Mouse (Mus musculus): ENCODE measurements around the gene Tmbim6. TPM values are rescaled to one million over a fixed set of nuclear protein-coding genes. Genes with fewer than 3 reads are reported as not detected.

Tmbim6 gene
- polyA plus RNA-seq, 1 experiment from 2014 or later: 233 TPM

GRCm38 (mm10) chr15:99405150-99405549, 12.5 kb downstream of the Tmbim6 start:
- WGBS (ENCODE audit: insufficient replicate concordance): 88% methylated on average over 9 of the region's 9 CpGs
- H3K4me2 ChIP-seq: no peak overlapping the region
- no peaks in the 10 kb centered on the region for H3K9me3 ChIP-seq (replicated peaks; ENCODE audit: control insufficient read depth, low read length)
- peaks cover 33% of the 10 kb centered on the region for H3K36me3 ChIP-seq (ENCODE audit: control insufficient read depth, insufficient read depth, low read length)
- H3K4me1 ChIP-seq (ENCODE audit: control insufficient read depth, insufficient read depth, low read length): peaks cover under 1% of the 10 kb centered on the region; the same call in 1 of the 2 replicates
- no peak for ATAC-seq (replicated peaks; ENCODE audit: insufficient number of reproducible peaks, low FRiP score, low TSS enrichment)
- no peak overlapping the region for H3K4me3 ChIP-seq (ENCODE audit: low read depth, low read length)
- no peak overlapping the region for H3K9ac ChIP-seq (ENCODE audit: low read depth, low read length)
- H3K27ac ChIP-seq (ENCODE audit: low read depth, low read length): no peak overlapping the region
- H3K27me3 ChIP-seq (ENCODE audit: control insufficient read depth, insufficient read depth, low read length): no peaks in the 10 kb centered on the region

GRCm38 (mm10) chr15:99406986-99407570, 14.4 kb downstream of the Tmbim6 start:
- H3K4me2 ChIP-seq: no peak overlapping the region
- no peaks in the 10 kb centered on the region for H3K27me3 ChIP-seq (ENCODE audit: control insufficient read depth, insufficient read depth, low read length)
- no peak for ATAC-seq (replicated peaks; ENCODE audit: insufficient number of reproducible peaks, low FRiP score, low TSS enrichment)
- H3K27ac ChIP-seq (ENCODE audit: low read depth, low read length): no peak overlapping the region
- H3K9me3 ChIP-seq (replicated peaks; ENCODE audit: control insufficient read depth, low read length): no peaks in the 10 kb centered on the region
- H3K9ac ChIP-seq (ENCODE audit: low read depth, low read length): no peak overlapping the region
- peaks cover 33% of the 10 kb centered on the region for H3K36me3 ChIP-seq (ENCODE audit: control insufficient read depth, insufficient read depth, low read length)
- no peak overlapping the region for H3K4me3 ChIP-seq (ENCODE audit: low read depth, low read length)
- WGBS (ENCODE audit: insufficient replicate concordance): 89% methylated on average over 15 of the region's 15 CpGs
- H3K4me1 ChIP-seq (ENCODE audit: control insufficient read depth, insufficient read depth, low read length): no peaks in the 10 kb centered on the region

- Histone ChIP-seq H3K27ac (ENCODE audit: low read depth, low read length) (no peak overlapping the region), H3K36me3 (ENCODE audit: control insufficient read depth, insufficient read depth, low read length) (peaks cover 33% of the 10 kb centered on the region), H3K27me3 (ENCODE audit: control insufficient read depth, insufficient read depth, low read length) (no peaks in the 10 kb centered on the region), H3K4me3 (ENCODE audit: low read depth, low read length) (no peak overlapping the region), H3K4me2 (no peak overlapping the region), H3K9ac (ENCODE audit: low read depth, low read length) (no peak overlapping the region), H3K4me1 (ENCODE audit: control insufficient read depth, insufficient read depth, low read length) (no peaks in the 10 kb centered on the region), H3K9me3 (replicated peaks; ENCODE audit: control insufficient read depth, low read length) (no peaks in the 10 kb centered on the region)
- WGBS (ENCODE audit: insufficient replicate concordance): 85% methylated on average over 9 of the region's 9 CpGs
- ATAC-seq (replicated peaks; ENCODE audit: insufficient number of reproducible peaks, low FRiP score, low TSS enrichment): no peak
Observed at GRCm38 (mm10) chr15:99408845-99409244, 16.2 kb downstream of the Tmbim6 start.

- Histone ChIP-seq H3K36me3 (ENCODE audit: control insufficient read depth, insufficient read depth, low read length) (peaks cover 11% of the 10 kb centered on the region), H3K27ac (ENCODE audit: low read depth, low read length) (no peak overlapping the region), H3K27me3 (ENCODE audit: control insufficient read depth, insufficient read depth, low read length) (no peaks in the 10 kb centered on the region), H3K4me2 (peak overlapping the region; percentile 15), H3K4me1 (ENCODE audit: control insufficient read depth, insufficient read depth, low read length) (peaks cover 3% of the 10 kb centered on the region; the same call in 1 of the 2 replicates), H3K9me3 (replicated peaks; ENCODE audit: control insufficient read depth, low read length) (no peaks in the 10 kb centered on the region), H3K4me3 (ENCODE audit: low read depth, low read length) (no peak overlapping the region), H3K9ac (ENCODE audit: low read depth, low read length) (no peak overlapping the region)
- WGBS (ENCODE audit: insufficient replicate concordance): 44% methylated on average over 14 of the region's 14 CpGs
- ATAC-seq (replicated peaks; ENCODE audit: insufficient number of reproducible peaks, low FRiP score, low TSS enrichment): no peak
Observed at GRCm38 (mm10) chr15:99411747-99412146, 19.1 kb downstream of the Tmbim6 start.

GRCm38 (mm10) chr15:99415793-99416192, 23.1 kb downstream of the Tmbim6 start:
- Histone ChIP-seq H3K9me3 (replicated peaks; ENCODE audit: control insufficient read depth, low read length) (no peaks in the 10 kb centered on the region), H3K27me3 (ENCODE audit: control insufficient read depth, insufficient read depth, low read length) (no peaks in the 10 kb centered on the region), H3K4me1 (ENCODE audit: control insufficient read depth, insufficient read depth, low read length) (peaks cover 12% of the 10 kb centered on the region), H3K36me3 (ENCODE audit: control insufficient read depth, insufficient read depth, low read length) (no peaks in the 10 kb centered on the region), H3K4me3 (ENCODE audit: low read depth, low read length) (no peak overlapping the region), H3K4me2 (no peak overlapping the region), H3K27ac (ENCODE audit: low read depth, low read length) (no peak overlapping the region), H3K9ac (ENCODE audit: low read depth, low read length) (no peak overlapping the region)
- ATAC-seq (replicated peaks; ENCODE audit: insufficient number of reproducible peaks, low FRiP score, low TSS enrichment): no peak
- 19% methylated on average over 2 of the region's 2 CpGs for WGBS (ENCODE audit: insufficient replicate concordance)

GRCm38 (mm10) chr15:99416348-99416882, 23.7 kb downstream of the Tmbim6 start:
- H3K27me3 ChIP-seq (ENCODE audit: control insufficient read depth, insufficient read depth, low read length): no peaks in the 10 kb centered on the region
- H3K4me1 ChIP-seq (ENCODE audit: control insufficient read depth, insufficient read depth, low read length): peaks cover 15% of the 10 kb centered on the region
- H3K27ac ChIP-seq (ENCODE audit: low read depth, low read length): no peak overlapping the region
- H3K9ac ChIP-seq (ENCODE audit: low read depth, low read length): no peak overlapping the region
- H3K36me3 ChIP-seq (ENCODE audit: control insufficient read depth, insufficient read depth, low read length): 0 out of 2 replicates have a peak, but pooled peaks cover 1% of the 10 kb centered on the region
- H3K4me3 ChIP-seq (ENCODE audit: low read depth, low read length): no peak overlapping the region
- H3K4me2 ChIP-seq: peak overlapping the region; percentile 42
- ATAC-seq (replicated peaks; ENCODE audit: insufficient number of reproducible peaks, low FRiP score, low TSS enrichment): no peak
- H3K9me3 ChIP-seq (replicated peaks; ENCODE audit: control insufficient read depth, low read length): no peaks in the 10 kb centered on the region
- WGBS (ENCODE audit: insufficient replicate concordance): 15% methylated on average over 13 of the region's 13 CpGs

GRCm38 (mm10) chr15:99416957-99417356, 24.3 kb downstream of the Tmbim6 start:
- peak overlapping the region; percentile 42 for H3K4me2 ChIP-seq
- no peak overlapping the region for H3K27ac ChIP-seq (ENCODE audit: low read depth, low read length)
- no peaks in the 10 kb centered on the region for H3K9me3 ChIP-seq (replicated peaks; ENCODE audit: control insufficient read depth, low read length)
- H3K9ac ChIP-seq (ENCODE audit: low read depth, low read length): no peak overlapping the region
- H3K4me1 ChIP-seq (ENCODE audit: control insufficient read depth, insufficient read depth, low read length): peaks cover 19% of the 10 kb centered on the region
- H3K36me3 ChIP-seq (ENCODE audit: control insufficient read depth, insufficient read depth, low read length): 0 out of 2 replicates have a peak, but pooled peaks cover 3% of the 10 kb centered on the region
- no peaks in the 10 kb centered on the region for H3K27me3 ChIP-seq (ENCODE audit: control insufficient read depth, insufficient read depth, low read length)
- no peak overlapping the region for H3K4me3 ChIP-seq (ENCODE audit: low read depth, low read length)
- no peak for ATAC-seq (replicated peaks; ENCODE audit: insufficient number of reproducible peaks, low FRiP score, low TSS enrichment)
- WGBS (ENCODE audit: insufficient replicate concordance): 30% methylated on average over 4 of the region's 4 CpGs

- H3K4me3 ChIP-seq (ENCODE audit: low read depth, low read length): no peak overlapping the region
- WGBS (ENCODE audit: insufficient replicate concordance): 17% methylated on average over 17 of the region's 17 CpGs
- H3K27me3 ChIP-seq (ENCODE audit: control insufficient read depth, insufficient read depth, low read length): no peaks in the 10 kb centered on the region
- peak overlapping the region; percentile 27; the same call in 1 of the 2 replicates for H3K4me2 ChIP-seq
- H3K4me1 ChIP-seq (ENCODE audit: control insufficient read depth, insufficient read depth, low read length): peaks cover 19% of the 10 kb centered on the region
- H3K36me3 ChIP-seq (ENCODE audit: control insufficient read depth, insufficient read depth, low read length): peaks cover 6% of the 10 kb centered on the region; the same call in 1 of the 2 replicates
- no peak for ATAC-seq (replicated peaks; ENCODE audit: insufficient number of reproducible peaks, low FRiP score, low TSS enrichment)
- H3K27ac ChIP-seq (ENCODE audit: low read depth, low read length): peak overlapping the region; percentile 64
- H3K9ac ChIP-seq (ENCODE audit: low read depth, low read length): no peak overlapping the region
- no peaks in the 10 kb centered on the region for H3K9me3 ChIP-seq (replicated peaks; ENCODE audit: control insufficient read depth, low read length)
Observed at GRCm38 (mm10) chr15:99417692-99418271, 25.1 kb downstream of the Tmbim6 start.
